Mouse (Mus musculus): ENCODE measurements around the gene Fgfr2.

Gene Fgfr2

DNA sequence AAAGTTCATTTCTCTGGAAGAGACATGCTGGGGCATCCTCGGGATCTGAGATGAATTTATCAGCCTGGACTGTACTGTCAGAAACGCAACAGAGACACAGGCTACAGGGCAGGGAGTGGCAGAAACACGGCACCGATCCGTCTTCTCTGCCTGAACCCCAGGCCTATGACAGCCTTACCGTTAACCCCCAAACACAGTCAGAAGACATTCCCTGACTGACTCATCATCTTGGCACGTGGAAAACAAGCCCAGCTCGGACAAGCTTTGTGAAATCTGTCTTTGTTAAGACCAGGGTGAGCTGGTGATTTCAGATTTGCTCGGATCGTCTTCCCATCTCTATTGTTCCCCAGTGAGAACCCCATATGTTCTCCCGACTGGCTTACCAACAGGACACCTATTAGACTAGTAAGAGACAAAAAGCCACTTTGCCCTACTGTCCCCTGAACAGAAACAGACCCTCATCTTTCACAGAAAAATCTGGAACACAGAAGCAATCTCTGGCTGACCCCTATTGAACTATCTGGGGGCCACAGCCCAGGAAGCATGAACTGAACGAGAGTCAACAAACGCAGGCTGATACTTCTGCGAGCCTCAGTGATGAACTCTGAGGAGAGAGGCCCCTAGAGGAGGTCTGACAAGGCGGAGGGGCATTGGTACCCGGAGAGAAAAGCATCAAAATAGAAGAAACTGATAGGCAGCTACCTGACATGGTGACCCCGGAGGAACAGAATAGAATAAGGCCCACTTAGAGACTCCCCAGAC is 750.2 kb downstream of the Fgfr2 start:
- DNase-seq (ENCODE audit: low read depth, low spot score) = no peak

DNA sequence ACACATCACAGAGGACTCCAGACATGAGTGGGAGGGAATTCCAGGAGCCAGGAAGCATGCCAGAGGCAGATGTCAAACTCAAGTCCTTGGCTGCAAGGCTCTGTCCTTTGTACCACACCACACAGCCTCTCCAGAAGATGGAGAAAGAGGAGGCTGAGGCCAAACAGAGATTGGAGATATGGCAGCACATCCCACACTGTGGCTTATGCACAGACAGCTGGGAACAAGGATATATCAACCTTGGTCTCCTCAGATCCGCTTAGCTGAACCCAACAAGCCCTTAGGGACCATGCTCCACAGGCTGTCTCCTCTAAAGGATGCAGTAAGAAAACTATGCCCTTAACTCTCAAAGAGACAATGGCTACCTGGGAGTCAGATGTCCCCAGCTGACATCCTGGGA is 751.3 kb downstream of the Fgfr2 start:
- no peak for DNase-seq (ENCODE audit: low read depth, low spot score)

DNA sequence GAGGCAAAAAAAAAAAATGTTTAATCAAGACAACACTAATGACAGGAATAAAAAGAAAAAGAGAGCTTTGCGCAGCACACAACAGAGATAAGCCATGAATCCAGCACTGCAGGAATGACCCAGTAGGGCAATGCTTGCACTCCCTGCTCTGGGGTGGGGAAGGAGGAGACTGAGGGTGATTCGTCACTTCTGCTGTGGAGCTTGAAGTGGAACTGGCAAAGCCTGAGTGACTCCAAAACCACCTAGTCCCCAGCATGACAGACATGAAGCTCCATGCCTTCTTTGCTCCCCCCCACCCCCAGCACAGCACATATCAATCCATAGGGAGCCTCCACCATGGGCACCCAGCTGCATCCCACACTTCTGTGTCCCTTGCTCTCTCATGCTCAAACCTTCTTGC is 753.4 kb downstream of the Fgfr2 start:
- DNase-seq (ENCODE audit: low read depth, low spot score) = no peak

DNA sequence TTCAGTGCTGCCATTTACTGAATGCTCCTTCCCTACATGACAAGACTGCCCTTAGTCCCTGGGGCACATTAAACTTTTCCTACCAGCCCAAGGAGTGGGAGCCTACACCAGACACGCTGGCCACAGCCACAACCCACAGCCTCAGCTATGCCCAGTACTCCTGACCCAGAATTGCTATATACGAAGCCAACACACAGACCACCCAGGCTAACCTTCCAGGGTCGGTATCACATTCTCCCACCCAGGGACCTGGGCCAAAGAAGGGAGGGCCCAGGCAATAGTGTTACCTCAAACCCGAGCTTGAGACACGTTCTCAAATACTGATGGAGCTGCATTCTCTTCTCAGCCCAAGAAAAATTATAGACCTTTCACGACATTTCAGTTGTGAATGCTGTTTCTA is 754.3 kb downstream of the Fgfr2 start:
- no peak for DNase-seq (ENCODE audit: low read depth, low spot score)

DNA sequence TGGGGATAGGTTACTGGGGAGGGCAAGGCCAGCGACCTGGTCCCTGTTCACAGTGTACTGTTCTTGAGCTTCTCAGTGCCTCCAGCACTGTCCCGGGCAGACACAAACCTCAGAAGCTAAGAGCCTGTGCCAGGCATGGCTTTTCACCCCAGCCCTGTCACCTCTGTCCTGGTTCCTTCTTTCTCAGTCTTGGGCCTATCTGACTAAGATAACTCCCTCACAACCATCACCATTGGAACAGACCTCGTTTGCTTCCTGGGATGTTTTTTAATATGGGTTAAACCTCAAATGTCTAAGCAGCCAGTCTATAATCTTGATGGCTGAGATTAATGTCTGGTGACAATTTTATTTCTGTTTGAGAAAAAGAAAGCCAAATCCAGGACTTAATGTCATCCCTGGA is 755.8 kb downstream of the Fgfr2 start:
- DNase-seq (ENCODE audit: low read depth, low spot score) = no peak

DNA sequence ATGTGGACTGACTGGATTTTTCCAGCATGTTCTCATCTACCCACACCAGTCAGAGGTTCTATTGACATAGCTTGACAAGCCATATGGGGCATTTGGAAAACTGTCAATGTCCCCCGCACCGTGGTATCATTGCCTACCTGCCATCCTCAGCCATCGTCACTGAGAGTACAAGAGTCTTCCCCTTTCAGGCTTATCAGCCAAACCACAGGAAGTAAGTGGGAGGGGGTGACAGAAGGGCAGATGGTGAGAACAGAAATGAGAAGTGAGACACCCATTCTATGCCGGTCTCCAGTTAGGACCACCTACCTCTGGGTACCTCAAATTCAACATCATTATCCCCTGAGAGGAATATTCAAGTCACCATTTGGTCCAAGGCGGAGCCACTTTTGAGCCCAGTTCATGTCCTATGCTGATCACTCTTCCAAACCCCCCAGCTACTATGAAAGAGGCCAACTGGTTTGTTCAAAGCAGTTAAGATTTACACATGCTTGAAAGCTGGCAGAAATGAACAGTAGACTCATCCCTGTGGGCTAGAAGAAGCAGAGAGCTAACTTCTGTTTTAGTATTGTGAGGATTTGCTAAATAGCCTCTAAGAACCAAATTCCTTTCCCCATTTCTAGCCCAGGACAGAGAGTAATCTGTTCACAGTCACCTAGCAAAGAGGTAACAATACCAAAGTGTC is 757.3 kb downstream of the Fgfr2 start:
- no peak for DNase-seq (ENCODE audit: low read depth, low spot score)

DNA sequence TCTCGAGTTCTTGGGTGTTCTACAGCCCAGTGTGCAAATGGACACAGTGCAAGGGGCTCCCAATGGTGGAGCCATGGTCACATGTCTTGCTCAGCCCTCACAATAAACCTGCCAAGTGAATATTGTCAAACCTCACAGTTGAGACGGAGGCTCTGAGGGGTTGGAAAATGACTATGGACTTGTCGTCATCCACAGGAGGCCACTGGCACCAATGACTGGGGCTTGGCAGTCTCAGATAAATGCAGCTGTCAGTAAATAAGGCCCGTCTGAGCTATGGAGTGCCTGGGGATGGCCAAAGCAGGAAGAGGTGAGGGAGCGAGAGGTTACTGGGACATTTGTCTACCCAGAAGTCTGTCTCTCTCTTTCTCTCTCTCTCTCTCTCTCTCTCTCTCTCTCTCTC is 758.0 kb downstream of the Fgfr2 start:
- no peak for DNase-seq (ENCODE audit: low read depth, low spot score)

DNA sequence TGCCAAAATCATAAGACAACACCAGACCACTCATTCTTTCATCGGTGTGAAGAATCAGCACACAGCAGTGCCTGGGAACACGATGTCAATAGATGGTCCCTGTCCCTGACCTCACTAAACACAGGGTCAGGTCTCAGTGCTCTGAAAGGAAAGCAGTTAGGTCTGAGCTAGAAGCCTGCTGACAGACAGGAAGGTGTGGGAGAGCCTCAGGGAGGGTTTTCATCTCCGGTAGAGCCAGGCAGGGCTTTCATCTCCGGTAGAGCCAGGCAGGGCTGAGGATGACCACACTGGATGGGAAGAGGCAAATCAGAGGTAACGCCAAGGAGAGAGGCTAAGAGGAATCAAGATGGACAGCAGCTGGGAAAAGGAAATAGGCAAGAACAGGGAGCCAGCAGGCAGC is 758.6 kb downstream of the Fgfr2 start:
- no peak for DNase-seq (ENCODE audit: low read depth, low spot score)

DNA sequence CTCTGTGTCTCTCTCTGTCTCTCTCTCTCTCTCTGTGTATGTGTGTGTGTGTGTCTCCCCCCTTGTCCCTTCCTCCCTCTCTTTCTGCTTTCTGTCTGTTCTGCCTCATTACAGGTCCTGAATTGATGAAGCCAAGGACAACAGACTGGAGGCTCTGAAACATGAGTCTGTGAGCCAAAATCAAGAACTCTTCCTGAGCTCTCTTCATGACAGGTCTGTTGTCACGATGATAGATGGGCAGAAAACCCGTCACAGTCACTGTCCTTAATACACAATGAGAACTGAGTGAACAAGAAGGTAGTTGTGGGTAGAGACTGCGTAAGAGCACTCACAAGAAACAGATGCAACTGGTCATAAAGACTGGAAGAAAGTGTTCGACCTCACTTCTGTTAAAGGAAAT is 762.8 kb downstream of the Fgfr2 start:
- no peak for DNase-seq (ENCODE audit: low read depth, low spot score)

DNA sequence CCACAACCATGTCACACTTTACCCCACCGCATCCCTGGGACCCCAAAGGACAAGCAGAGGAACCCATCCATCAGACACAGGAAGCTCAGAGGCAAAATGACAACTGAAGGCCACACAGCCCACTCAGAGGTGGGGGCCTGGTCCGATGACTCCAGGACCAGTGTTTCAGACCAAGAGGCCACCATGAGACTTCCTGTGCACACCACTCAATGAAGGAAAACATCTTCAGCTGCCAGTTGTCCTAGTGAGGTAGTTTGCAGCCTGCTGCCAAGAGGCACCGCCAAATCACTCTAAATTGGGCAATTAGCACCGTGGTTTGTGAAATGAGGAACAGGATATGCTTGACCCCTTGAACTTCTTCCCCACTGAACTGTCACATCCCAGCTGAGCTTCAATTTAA is 764.4 kb downstream of the Fgfr2 start:
- peak; percentile 55 for DNase-seq (ENCODE audit: low read depth, low spot score)

DNA sequence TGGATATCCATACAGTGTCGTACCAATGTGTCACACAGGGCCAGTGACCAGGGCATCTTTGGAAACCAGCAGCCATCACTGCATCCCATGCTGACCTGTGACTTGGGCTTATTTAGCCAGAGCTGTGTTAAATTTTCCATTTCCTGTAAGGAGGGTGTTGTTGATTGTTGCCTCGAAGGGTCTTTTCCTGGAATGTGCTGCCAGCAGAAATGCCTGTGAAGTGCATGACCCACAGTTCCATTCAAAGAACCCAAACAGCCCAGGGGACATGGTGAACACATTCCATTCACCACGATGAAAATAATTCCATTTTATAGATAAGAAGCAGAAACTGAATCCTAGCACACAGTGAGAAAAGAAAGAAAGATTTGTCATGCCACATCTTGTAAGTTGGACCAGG is 764.9 kb downstream of the Fgfr2 start:
- DNase-seq (ENCODE audit: low read depth, low spot score) = no peak

DNA sequence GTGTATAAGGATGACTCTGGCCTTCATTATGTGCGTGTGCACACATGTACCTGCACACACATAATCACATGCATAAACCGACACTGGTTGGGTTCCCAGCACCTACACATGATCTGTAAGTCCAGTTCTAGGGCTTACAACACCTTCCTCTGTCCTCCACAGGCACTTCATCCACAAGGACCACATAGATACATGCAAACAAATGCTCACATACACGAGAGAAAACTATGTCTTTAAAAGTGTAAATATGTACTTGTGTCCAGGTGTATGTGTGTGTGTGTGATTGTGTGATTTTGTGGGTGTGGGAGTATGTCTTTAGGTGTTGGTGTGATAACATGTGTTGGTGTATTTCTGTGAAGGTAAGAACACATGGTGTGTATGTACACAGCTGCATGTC is 765.3 kb downstream of the Fgfr2 start:
- DNase-seq (ENCODE audit: low read depth, low spot score) = no peak

DNA sequence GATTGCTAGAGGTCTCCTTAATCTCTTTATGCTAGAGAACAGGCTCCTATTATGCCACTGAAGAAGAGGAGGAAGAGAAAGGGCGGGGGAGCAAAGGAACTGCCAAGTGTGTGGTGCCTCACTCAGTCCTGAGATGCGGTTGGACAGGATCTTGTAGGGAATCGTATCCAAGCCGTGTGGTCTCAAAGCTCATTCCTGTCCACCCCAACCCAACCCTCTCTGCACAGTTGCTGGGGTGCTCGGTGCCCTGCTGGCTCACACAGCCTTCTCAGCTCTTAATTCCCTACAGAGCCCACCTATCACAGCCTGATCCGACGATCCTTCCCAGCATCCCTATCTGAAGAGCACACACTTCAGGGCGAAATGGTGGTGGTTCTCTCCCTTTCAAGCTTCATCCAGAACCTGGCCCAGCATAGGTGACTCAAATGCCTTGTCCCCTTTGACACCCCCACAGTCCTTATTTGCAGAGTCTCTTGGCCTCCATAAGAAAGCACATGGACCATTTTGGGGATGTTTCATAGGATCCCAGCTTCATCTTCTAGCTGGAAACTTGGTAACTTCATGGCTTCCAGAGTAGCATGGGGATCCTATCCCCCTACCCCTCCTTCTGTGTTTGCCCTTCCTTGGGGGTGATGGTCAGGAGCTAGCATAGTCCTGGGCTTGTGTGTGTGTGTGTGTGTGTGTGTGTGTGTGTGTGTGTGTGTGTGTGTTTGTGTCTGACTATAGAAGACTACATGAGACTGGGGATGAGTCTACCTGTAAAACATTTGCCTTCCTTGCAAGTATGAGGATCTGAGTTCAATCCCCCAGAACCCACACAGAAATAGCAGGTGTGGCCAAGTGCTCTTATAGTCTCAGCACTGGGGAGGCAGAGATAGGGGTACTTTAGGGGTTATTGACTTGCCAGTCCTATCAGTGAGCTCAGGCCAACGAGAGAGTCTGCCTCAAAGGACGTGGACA is 766.0 kb downstream of the Fgfr2 start:
- no peak for DNase-seq (ENCODE audit: low read depth, low spot score)

DNA sequence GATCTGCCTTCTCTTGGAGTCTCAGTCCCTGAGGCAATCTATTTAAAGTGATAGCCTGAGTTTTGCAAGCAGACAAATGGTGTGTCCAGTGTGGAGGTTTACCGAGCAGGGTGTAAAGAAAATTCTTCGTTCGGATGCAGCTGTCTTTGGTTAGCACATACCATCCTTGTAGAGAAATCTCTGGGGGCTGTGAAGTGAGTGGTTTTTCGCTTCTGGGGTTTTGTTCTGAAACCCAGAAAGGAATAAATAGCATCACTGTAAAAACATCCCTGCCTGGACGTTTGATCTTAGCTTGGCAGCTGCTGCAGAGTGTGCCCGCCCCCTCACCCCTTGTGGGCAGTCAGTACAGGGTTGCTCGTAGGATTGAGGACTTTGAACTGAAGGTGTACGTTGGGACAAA is 767.0 kb downstream of the Fgfr2 start:
- DNase-seq (ENCODE audit: low read depth, low spot score) = peak; percentile 17

DNA sequence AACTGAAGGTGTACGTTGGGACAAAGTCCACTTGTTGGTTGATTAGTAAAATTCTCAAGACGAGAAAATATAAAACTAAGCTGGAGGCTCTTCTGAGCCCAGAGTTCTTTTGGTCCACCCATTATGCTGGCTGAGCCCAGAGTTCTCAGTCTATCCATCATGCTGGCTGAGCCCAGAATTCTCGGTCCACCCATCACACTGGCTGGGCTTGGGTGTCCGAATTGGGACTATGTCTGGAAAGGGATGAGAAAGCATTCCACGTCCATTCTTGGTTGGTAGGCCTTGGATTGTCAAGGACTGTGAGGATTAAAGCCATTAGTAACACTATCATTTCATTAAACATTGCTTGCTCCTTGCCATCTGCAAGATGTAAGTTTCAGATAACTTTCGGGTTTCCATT is 767.4 kb downstream of the Fgfr2 start:
- no peak for DNase-seq (ENCODE audit: low read depth, low spot score)

DNA sequence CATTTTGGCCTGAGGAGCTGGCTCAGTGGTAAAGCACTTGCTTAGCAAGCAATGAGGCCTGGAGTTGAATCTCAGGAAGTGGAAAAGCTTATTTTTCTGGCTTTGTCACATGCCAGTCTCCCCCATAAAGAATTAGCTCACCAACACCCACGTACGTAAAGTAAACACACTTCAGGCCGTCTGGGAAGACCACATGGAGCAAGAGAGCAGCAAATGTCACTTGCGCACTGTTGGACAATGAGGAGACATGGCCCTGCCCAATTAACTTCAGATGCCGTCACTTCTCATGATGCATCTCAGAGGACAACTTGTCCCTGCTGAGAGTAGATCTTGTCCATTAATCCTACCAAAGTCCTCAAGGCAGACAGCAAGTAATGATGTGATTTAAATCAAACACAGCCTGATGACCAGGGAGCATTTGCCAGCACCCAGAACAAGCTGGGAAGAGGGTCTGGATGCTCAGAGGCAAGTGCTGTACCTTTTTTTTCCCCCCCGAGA is 774.0 kb downstream of the Fgfr2 start:
- no peak for DNase-seq (ENCODE audit: low read depth, low spot score)

DNA sequence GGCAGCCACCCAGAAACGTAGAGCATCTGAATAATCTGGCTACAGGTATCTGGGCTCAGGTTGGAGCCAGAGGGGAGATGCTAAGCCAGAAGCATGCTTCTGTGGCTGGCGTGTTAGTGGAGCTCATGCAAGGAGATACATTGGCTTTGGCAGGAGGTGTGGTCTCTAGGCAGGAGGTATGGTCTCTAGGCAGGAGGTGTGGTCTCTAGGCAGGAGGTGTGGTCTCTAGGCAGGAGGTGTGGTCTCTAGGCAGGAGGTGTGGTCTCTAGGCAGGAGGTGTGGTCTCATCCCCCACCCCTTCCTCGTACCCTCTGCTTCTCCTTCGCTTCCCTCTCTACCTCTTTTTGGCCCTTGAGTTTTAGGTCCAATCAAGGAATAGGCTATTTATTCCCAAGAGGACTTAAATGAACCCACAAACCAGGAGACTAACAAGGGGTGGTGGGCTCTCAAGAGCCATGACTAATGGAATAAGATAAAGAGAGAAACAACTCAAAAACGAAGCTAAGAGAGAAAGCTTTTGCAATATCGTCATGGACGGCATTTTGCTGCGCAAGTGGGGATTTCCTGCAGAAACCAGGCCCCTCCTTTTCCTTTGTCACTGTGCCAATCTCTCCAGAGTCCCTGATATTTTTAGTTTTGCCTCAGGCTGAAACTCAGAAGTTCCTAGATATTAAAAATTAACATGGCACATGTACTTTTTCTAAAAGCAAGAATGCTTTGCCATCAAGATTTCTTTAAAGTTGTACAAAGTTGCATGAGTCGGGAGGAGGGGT is 775.7 kb downstream of the Fgfr2 start:
- peak; percentile 27 for DNase-seq (ENCODE audit: low read depth, low spot score)

DNA sequence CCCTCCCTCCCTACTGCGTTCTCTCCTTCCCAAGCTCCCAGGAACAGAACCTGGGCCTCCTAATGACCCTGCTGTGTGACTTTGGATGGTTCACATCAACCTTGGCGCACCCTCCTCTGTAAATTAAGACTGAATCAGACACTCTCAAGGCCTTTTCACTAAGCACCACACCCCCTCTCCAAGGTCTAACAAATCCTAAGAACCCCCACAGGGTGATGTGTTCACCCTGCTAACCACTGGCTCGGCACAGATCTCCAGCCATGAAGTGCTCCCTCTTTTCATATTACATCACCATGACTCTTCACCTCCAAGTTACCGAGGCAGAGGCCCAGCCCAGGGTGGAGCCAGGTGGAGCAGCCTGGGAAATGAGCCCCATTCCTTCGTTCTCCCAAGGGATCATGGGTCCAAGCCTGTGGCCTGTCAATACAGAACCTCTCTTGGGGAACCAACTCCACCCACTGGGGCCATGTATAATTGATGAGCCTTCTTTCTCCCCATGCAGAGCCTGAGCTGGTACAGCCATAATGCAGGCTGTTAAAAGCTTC is 777.6 kb downstream of the Fgfr2 start:
- DNase-seq (ENCODE audit: low read depth, low spot score) = no peak

DNA sequence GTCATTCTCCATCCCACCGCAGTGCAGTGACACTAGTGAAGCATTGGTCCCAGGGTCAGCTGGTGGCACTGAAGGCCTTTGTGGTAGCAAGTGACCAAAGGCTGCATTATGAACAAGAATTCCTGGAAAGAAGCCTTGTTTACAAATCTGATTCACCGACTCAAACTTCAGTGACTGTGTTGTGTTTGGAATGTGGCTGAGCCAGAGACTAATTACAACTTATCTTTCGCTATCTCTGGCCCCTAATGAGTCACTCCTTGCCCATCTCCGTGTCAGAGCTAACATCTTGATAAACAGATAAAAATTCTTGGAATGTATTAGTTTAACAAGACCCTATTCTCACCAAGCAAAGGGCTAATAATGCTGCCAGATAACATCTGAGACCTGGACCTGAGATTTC is 778.5 kb downstream of the Fgfr2 start:
- DNase-seq (ENCODE audit: low read depth, low spot score) = no peak

DNA sequence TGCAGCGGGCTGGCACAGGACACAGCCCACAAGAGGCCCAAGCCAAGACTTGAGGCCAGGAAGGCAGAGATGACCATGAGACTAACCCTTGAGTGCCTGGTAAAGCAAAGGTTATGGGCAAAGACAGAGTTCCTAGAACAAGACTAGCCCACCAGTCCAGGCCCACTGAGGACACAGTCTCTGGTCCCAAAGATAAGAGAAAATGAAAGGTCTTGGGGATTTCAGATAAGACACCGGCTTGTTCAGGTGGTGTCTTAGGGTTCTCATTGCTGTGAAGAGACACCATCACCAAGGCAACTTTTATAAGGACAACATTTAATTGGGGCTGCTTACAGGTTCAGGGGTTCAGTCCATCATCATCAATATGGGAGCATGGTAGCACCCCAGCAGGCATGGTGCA is 779.2 kb downstream of the Fgfr2 start:
- DNase-seq (ENCODE audit: low read depth, low spot score) = no peak

DNA sequence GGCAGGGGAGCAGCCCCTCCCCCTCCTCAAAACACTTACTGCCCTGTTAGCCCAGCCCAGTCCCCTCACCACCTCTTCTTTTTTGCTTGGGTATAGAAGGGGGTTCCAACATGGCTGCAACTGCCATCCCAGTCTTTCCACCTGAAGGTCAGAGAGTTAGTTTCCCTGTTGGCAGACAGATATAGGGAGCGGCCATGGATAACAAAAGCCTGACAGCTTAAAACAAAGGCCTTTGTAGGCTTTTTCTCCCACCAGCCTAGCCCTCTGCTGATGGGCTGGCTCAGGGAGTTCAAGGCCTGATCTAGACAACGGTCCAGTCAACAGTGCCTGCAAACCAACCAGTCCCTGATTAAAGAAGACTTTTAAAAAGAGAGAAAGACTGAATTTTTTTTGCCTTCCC is 780.0 kb downstream of the Fgfr2 start:
- DNase-seq (ENCODE audit: low read depth, low spot score) = no peak
